Mouse (Mus musculus) hindbrain, embryonic 12.5 days (tissue): ENCODE data around the gene Kdm2b. TPM values are rescaled to one million over a fixed set of nuclear protein-coding genes. Genes with fewer than 3 reads are reported as not detected.

ENCODE experiments used
- ATAC-seq: fragments of 200-750 bp; cut with Nextera tagmentation; 2 replicates; pipeline ENCODE4 v1.8.0; 2017; ENCODE audit warnings: moderate TSS enrichment; ENCODE audit not compliant: low FRiP score
- H3K27ac ChIP-seq: fragments of 300-500 bp; sonication (generic); 2 replicates; pipeline ENCODE4 v1.5.1; 2016; ENCODE audit warnings: mild to moderate bottlenecking
- H3K27me3 ChIP-seq: fragments of 300-500 bp; sonication (generic); 2 replicates; pipeline ENCODE4 v1.6.1; 2016; ENCODE audit warnings: mild to moderate bottlenecking
- H3K36me3 ChIP-seq: fragments of 300-500 bp; sonication (generic); 2 replicates; pipeline ENCODE4 v1.6.1; 2016; ENCODE audit warnings: mild to moderate bottlenecking
- H3K4me1 ChIP-seq: fragments of 300-500 bp; sonication (generic); 2 replicates; pipeline ENCODE4 v1.6.1; 2016
- H3K4me2 ChIP-seq: fragments of 300-500 bp; sonication (generic); replicated peaks from 2 replicates; pipeline ENCODE4 v1.6.1; 2016; ENCODE audit warnings: mild to moderate bottlenecking
- H3K4me3 ChIP-seq: fragments of 300-500 bp; sonication (generic); 2 replicates; pipeline ENCODE4 v1.5.1; 2016; ENCODE audit warnings: mild to moderate bottlenecking
- H3K9ac ChIP-seq: fragments of 300-500 bp; sonication (generic); 2 replicates; pipeline ENCODE4 v1.6.1; 2016; ENCODE audit warnings: mild to moderate bottlenecking, moderate library complexity
- H3K9me3 ChIP-seq: fragments of 300-500 bp; sonication (generic); replicated peaks from 2 replicates; pipeline ENCODE4 v1.6.1; 2016; ENCODE audit warnings: mild to moderate bottlenecking
- WGBS: fragments of 180-500 bp; shearing (Covaris S2); methylation state at CpG from one replicate; pipeline ENCODE4 v1.1.7; 2016; 5-methylcytosine and 5-hydroxymethylcytosine counted together
- polyA plus RNA-seq: library from polyadenylated mRNA; unstranded; fragments of >200 nt; fragmentation: Nextera tagmentation; extraction: Ambion mirVana; gene quantifications from 2 replicates; pipeline ENCODE4 v1.2.1, GENCODE M21; 2016

Gene Kdm2b
- polyA plus RNA-seq, 1 experiment from 2014 or later = 112 TPM

DNA sequence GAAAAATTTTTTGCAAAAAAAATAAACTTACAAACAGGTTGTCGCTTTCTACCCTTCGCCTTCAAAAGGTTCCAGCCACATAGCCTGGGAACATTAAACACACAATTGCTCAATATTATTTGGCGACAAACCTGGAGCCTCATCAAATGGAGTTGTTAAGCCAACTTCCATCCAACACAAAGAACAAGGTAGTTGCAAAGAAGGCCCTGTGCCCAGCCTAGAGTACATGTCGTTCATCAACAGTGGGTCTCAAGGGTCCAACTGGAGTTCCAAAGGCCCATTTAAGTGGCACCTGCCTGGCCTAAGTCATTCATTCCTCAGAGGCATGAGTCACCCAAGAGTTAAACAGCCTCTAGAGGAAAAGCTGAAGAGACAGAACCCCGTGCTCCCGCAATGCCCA, 52.6 kb downstream of the Kdm2b start:
- Histone ChIP-seq H3K27ac (no peak overlapping the region), H3K4me1 (0 out of 2 replicates have a peak, but pooled peaks cover 5% of the 10 kb centered on the region), H3K36me3 (peaks cover 22% of the 10 kb centered on the region), H3K9ac (no peak overlapping the region), H3K9me3 (no peaks in the 10 kb centered on the region), H3K4me3 (no peak overlapping the region), H3K4me2 (no peak overlapping the region), H3K27me3 (no peaks in the 10 kb centered on the region)
- ATAC-seq = no peak
- WGBS = 90% methylated on average over 6 of the region's 6 CpGs

DNA sequence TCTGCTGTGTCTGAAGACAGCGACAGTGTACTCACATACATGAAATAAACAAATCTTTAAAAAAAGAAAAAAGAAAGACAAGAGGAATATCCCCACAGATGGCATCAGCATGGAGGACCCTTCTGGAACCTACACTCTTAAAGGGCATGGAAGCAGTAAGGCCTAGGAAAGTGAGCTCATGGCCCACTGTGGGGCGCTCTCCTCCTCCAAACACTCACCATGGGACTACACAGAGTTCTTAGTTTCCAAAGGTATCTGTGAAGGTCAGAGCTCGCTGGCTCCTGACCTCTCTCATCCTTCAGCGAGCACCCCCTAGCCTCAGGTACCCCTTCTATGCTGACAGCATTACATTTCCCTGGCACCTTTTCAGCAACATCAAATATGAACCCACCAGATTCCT, 53.8 kb downstream of the Kdm2b start:
- no peak for ATAC-seq
- no peaks in the 10 kb centered on the region for H3K27me3 ChIP-seq
- no peak overlapping the region for H3K27ac ChIP-seq
- no peak overlapping the region for H3K4me2 ChIP-seq
- no peak overlapping the region for H3K9ac ChIP-seq
- no peak overlapping the region for H3K4me3 ChIP-seq
- 0 out of 2 replicates have a peak, but pooled peaks cover 5% of the 10 kb centered on the region for H3K4me1 ChIP-seq
- peaks cover 22% of the 10 kb centered on the region for H3K36me3 ChIP-seq
- WGBS = 88% methylated on average over 4 of the region's 4 CpGs
- no peaks in the 10 kb centered on the region for H3K9me3 ChIP-seq

- H3K36me3 ChIP-seq = peaks cover 22% of the 10 kb centered on the region
- no peaks in the 10 kb centered on the region for H3K9me3 ChIP-seq
- WGBS = 88% methylated on average over 7 of the region's 7 CpGs
- H3K4me1 ChIP-seq = no peaks in the 10 kb centered on the region; the same call in 1 of the 2 replicates
- ATAC-seq = no peak
- no peak overlapping the region for H3K9ac ChIP-seq
- no peak overlapping the region for H3K4me3 ChIP-seq
- H3K27ac ChIP-seq = no peak overlapping the region
- H3K27me3 ChIP-seq = no peaks in the 10 kb centered on the region
- no peak overlapping the region for H3K4me2 ChIP-seq
Measured at GRCm38 (mm10) chr5:122930991-122931390, 58.6 kb downstream of the Kdm2b start.

DNA sequence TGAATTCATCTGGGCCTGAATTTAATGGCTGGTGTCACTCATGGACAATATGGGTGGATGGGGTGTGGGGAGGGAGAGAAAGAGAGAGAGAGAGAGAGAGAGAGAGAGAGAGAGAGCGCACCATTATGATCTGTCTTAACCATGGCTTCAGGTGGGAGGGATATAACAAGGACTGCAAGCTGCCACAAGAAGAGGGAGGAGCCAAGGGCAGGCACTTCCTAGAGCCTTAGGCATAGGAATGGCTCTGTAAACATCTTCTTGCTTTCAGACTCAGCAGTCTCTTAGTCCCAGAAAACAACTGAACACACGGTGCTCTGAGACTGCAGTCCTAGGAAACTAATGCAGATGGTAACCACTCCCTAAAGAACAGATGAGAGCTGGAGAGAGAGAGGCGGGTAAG, 61.3 kb downstream of the Kdm2b start:
- Histone ChIP-seq H3K36me3 (peaks cover 13% of the 10 kb centered on the region), H3K9me3 (no peaks in the 10 kb centered on the region), H3K4me1 (no peaks in the 10 kb centered on the region; the same call in 1 of the 2 replicates), H3K27me3 (no peaks in the 10 kb centered on the region), H3K4me2 (no peak overlapping the region), H3K4me3 (no peak overlapping the region), H3K27ac (no peak overlapping the region), H3K9ac (no peak overlapping the region)
- ATAC-seq = no peak
- WGBS = 73% methylated on average over 3 of the region's 3 CpGs

- WGBS = 87% methylated on average over 6 of the region's 6 CpGs
- Histone ChIP-seq H3K9ac (no peak overlapping the region), H3K9me3 (no peaks in the 10 kb centered on the region), H3K27ac (no peak overlapping the region), H3K27me3 (no peaks in the 10 kb centered on the region), H3K4me2 (no peak overlapping the region), H3K4me1 (no peaks in the 10 kb centered on the region; the same call in 1 of the 2 replicates), H3K4me3 (no peak overlapping the region), H3K36me3 (peaks cover 8% of the 10 kb centered on the region)
- ATAC-seq = no peak
Measured at GRCm38 (mm10) chr5:122927703-122928102, 61.9 kb downstream of the Kdm2b start.

DNA sequence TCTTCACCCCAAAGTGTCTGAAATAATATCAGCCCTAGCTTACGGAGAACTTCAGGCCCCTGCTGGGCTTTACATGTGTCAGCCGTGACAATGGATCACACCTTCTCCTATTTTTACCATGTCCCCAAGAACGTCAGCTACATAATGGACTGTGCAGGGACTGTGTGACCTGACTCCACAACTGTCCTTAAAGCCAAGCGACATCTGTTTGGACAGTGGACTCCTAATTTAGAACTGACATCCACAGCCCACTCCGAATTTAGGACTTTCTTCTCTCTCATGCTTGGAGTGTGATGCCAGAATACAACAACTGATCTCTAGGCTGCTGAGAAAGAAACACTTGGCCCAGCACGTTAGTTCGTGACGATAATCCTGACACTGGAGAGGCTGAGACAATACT, 62.5 kb downstream of the Kdm2b start:
- H3K27me3 ChIP-seq = no peaks in the 10 kb centered on the region
- no peak for ATAC-seq
- no peak overlapping the region for H3K9ac ChIP-seq
- no peaks in the 10 kb centered on the region; the same call in 1 of the 2 replicates for H3K4me1 ChIP-seq
- no peak overlapping the region for H3K4me2 ChIP-seq
- 80% methylated on average over 8 of the region's 8 CpGs for WGBS
- no peaks in the 10 kb centered on the region for H3K9me3 ChIP-seq
- peaks cover 2% of the 10 kb centered on the region for H3K36me3 ChIP-seq
- no peak overlapping the region for H3K27ac ChIP-seq
- H3K4me3 ChIP-seq = no peak overlapping the region

DNA sequence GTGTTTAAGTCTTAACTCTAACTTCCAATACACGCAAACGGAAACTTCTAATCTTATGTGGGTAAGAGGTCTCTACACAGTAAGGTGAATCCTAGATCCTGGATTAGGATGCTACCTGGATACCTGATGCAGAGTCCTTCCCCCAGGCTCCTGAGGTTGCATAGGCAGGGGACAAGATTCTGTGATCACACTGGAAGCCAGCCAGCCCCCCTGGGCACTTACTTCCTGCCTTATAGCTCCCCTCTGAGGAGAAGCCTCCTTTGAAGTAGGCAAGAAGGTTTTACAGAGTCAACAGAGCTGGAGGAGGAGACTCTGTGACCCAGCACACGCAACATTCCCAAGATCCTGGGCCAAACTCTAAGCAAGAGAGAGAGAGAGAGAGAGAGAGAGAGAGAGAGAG, 63.3 kb downstream of the Kdm2b start:
- H3K9ac ChIP-seq = no peak overlapping the region
- no peak for ATAC-seq
- H3K4me1 ChIP-seq = no peaks in the 10 kb centered on the region; the same call in 1 of the 2 replicates
- no peaks in the 10 kb centered on the region for H3K9me3 ChIP-seq
- 86% methylated on average over 3 of the region's 3 CpGs for WGBS
- H3K4me3 ChIP-seq = no peak overlapping the region
- H3K27me3 ChIP-seq = no peaks in the 10 kb centered on the region
- H3K27ac ChIP-seq = peak overlapping the region; percentile 4; the same call in 1 of the 2 replicates
- H3K4me2 ChIP-seq = no peak overlapping the region
- no peaks in the 10 kb centered on the region for H3K36me3 ChIP-seq

DNA sequence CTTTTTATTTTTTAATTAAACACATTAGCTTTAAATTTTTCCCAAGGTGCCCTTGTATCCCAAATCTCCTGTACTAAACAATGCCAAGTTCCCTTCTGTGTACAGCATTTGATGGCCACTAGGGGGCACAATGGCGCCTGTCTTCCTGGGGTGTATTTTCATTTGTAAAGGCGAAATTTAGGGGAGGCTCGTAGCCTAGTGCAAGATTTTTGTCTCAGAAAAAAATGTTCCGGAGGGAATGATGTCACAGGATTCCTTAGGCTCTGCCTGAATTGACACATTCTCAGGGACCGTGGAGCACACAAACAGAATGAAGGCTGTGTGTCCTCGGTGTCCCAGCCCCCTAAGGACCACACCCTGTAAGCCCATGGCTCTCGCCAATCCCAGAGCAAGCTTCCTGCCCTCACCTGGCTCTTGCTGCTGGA, 64.1 kb downstream of the Kdm2b start:
- Histone ChIP-seq H3K4me3 (no peak overlapping the region), H3K27me3 (no peaks in the 10 kb centered on the region), H3K4me1 (no peaks in the 10 kb centered on the region; the same call in 1 of the 2 replicates), H3K4me2 (no peak overlapping the region), H3K36me3 (no peaks in the 10 kb centered on the region), H3K9ac (no peak overlapping the region), H3K9me3 (no peaks in the 10 kb centered on the region), H3K27ac (0 out of 2 replicates have a peak overlapping the region, but pooled peaks have one; percentile 4)
- ATAC-seq = peak; percentile 6; the same call in 1 of the 2 replicates
- WGBS = 45% methylated on average over 7 of the region's 7 CpGs

- 91% methylated on average over 10 of the region's 10 CpGs for WGBS
- ATAC-seq = no peak
- Histone ChIP-seq H3K27me3 (no peaks in the 10 kb centered on the region), H3K27ac (no peak overlapping the region), H3K9ac (no peak overlapping the region), H3K4me1 (no peaks in the 10 kb centered on the region; the same call in 1 of the 2 replicates), H3K4me2 (no peak overlapping the region), H3K9me3 (no peaks in the 10 kb centered on the region), H3K4me3 (no peak overlapping the region), H3K36me3 (no peaks in the 10 kb centered on the region)
Measured at GRCm38 (mm10) chr5:122923871-122924465, 65.7 kb downstream of the Kdm2b start.

- no peak overlapping the region for H3K27ac ChIP-seq
- H3K4me3 ChIP-seq = no peak overlapping the region
- no peaks in the 10 kb centered on the region; the same call in 1 of the 2 replicates for H3K4me1 ChIP-seq
- no peaks in the 10 kb centered on the region for H3K9me3 ChIP-seq
- no peak overlapping the region for H3K9ac ChIP-seq
- no peak for ATAC-seq
- 89% methylated on average over 8 of the region's 8 CpGs for WGBS
- H3K36me3 ChIP-seq = no peaks in the 10 kb centered on the region
- no peaks in the 10 kb centered on the region for H3K27me3 ChIP-seq
- no peak overlapping the region for H3K4me2 ChIP-seq
Measured at GRCm38 (mm10) chr5:122921941-122922340, 67.7 kb downstream of the Kdm2b start.

DNA sequence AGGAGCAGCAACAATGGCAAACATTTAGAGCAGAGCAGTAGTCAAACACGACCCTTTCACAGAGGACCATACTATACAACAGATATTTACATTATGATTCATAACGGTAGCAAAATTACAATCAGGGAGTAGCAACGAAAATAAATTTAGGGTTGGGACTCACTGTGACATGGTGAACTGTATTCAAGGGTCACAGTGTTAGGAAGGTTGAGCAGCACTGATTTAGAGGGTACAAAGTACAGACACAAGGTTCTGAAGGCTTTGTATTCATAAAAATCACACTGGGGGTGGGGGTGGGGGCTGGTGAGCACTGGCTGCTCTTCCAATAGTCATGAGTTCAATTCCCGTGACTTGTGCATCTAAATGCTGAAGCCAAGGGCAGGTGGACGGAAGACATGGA, 69.1 kb downstream of the Kdm2b start:
- Histone ChIP-seq H3K27me3 (no peaks in the 10 kb centered on the region), H3K4me1 (no peaks in the 10 kb centered on the region), H3K9me3 (no peaks in the 10 kb centered on the region), H3K4me2 (no peak overlapping the region), H3K9ac (no peak overlapping the region), H3K27ac (no peak overlapping the region), H3K36me3 (no peaks in the 10 kb centered on the region), H3K4me3 (no peak overlapping the region)
- whole genome bisulfite sequencing = 92% methylated on average over 5 of the region's 5 CpGs
- ATAC-seq = no peak

GRCm38 (mm10) chr5:122917982-122918711, 71.5 kb downstream of the Kdm2b start:
- no peak for ATAC-seq
- WGBS = 51% methylated on average over 7 of the region's 7 CpGs

More at GRCm38 (mm10) chr5:122917982-122918711, 71.5 kb downstream of the Kdm2b start:
- Histone ChIP-seq H3K4me1 (no peaks in the 10 kb centered on the region), H3K36me3 (no peaks in the 10 kb centered on the region), H3K9me3 (no peaks in the 10 kb centered on the region), H3K9ac (no peak overlapping the region), H3K27me3 (no peaks in the 10 kb centered on the region), H3K4me3 (no peak overlapping the region), H3K4me2 (no peak overlapping the region), H3K27ac (no peak overlapping the region)
